Mouse (Mus musculus): ENCODE measurements around the gene Egfr.

Gene Egfr

GRCm38 (mm10) chr11:16900182-16900581 is 148.2 kb downstream of the Egfr start:
- no peak for DNase-seq (ENCODE audit: low read depth)

DNA sequence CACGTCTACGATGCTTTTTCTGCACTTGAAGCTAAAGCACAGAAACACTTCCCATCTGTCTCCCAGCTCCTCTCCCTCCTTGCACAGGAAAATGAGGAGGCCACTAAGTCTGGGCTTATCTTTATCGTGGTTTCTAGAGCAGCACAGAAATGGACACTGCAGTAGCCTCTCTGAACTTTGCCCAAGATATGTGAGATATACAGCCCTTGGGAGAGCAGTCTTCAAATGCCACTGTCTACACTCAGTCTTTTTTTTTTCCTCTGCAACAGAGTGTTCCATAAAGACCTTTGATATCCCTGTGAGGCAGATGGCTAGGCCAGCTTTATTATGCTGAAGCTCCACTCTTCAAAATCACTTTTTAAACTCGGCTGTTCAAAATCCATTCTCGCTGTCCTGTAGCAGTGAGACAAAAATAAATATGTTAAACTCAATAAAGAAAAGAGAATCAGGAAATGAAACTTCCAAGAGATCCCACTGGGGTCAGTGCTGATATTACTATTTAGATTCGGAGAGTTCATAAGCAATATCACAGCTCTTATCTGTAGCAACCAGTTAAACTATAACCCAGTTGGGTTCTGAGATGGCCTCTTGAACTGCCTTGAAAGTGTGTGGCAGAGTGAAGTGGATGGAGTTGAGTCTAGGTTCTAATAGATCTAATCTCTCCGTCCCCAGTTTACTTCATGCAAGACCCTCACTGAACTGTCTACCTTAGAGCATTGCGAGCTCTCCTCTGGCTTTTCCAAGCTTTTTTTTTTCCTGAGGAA is 148.8 kb downstream of the Egfr start:
- no peak for DNase-seq (ENCODE audit: low read depth)

DNA sequence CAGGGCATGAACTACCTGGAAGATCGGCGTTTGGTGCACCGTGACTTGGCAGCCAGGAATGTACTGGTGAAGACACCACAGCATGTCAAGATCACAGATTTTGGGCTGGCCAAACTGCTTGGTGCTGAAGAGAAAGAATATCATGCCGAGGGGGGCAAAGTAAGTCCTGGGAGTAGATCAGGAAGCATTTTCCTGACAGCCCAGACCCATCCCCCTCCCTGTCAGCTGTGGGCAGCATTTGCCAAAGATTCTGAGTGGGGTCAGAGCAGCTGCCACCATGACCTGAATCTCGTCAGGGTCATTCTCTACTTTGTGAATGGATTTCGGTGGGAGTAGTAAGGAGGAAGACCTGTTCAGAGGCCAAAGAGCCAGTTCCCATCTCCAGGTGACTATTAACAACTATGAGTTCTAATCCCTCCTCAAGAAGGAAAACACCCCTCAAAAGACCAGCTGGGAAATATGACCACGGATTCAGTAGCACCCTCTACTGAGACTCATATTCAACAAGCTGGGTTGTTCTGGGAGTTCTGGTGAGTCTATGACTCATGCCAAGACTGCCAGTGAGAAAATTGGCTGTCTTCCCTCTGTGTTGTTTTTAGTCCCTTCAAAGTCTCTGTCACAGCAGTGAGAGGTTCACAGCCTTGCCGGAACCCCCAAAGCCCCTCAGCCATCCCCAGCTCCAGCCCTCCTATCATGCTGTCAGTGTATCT is 152.5 kb downstream of the Egfr start:
- DNase-seq (ENCODE audit: low read depth), result no peak

DNA sequence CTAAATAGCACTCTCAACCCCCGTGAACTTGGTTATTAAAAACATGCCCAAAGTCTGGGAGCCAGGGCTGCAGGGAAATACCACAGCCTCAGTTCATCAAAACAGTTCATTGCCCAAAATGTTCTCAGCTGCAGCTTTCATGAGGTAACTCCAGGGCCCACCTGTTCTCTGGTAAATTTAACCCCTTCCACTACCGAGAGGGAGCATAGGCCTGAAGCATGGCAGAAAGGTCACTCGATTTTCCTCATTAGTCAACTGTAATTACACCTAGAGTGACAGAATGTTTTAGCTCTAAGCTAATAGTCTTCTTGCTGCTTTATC is 153.0 kb downstream of the Egfr start:
- no peak for DNase-seq (ENCODE audit: low read depth)

- no peak for DNase-seq (ENCODE audit: low read depth)
Measured at GRCm38 (mm10) chr11:16906530-16906929, 154.5 kb downstream of the Egfr start.

- DNase-seq (ENCODE audit: low read depth), result no peak
Measured at GRCm38 (mm10) chr11:16907517-16908129, 155.6 kb downstream of the Egfr start.

GRCm38 (mm10) chr11:16914756-16915155 is 162.8 kb downstream of the Egfr start:
- no peak for DNase-seq (ENCODE audit: low read depth)

GRCm38 (mm10) chr11:16915850-16916249 is 163.8 kb downstream of the Egfr start:
- DNase-seq (ENCODE audit: low read depth), result no peak

DNA sequence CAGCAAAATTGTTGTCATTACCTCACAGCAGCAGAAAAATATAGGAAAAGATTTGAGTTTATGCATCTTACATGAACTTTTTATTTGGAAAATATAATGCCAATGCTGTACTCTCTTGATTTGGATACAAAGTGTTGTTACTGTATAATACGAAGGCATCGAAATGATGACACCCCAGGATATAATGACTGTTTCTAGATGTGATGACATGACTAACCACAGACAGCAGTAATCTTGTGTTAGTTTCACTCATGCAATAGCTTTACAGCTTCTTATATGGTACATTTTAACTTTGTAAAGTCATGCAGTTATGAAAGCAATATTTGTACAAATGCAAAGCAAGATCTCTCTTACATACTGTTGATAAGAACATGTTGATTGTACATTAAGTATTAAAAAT is 165.5 kb downstream of the Egfr start:
- DNase-seq (ENCODE audit: low read depth), result no peak

DNA sequence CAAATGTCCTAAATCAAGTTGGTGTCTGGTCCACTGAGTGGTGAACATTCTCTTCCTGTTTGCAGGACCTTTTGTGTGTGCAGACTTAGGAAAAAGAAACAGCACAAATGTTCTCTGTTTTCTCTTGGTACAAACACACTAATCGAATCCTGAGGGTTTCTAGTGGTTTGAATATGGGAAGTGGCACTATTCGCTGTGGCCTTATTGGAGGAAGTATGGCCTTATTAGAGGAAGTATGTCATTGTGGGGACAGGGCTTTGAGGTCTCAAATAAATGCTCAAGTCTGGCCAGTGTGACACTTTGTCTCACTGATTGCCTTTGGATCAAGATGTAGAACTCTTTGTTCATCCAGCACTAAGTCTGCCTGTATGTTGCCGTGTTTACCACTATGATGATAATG is 180.2 kb downstream of the Egfr start:
- no peak for DNase-seq (ENCODE audit: low read depth)

GRCm38 (mm10) chr11:16935577-16936236 is 183.7 kb downstream of the Egfr start:
- DNase-seq (ENCODE audit: low read depth), result no peak

GRCm38 (mm10) chr11:16941103-16941793 is 189.2 kb downstream of the Egfr start:
- no peak for DNase-seq (ENCODE audit: low read depth)

DNA sequence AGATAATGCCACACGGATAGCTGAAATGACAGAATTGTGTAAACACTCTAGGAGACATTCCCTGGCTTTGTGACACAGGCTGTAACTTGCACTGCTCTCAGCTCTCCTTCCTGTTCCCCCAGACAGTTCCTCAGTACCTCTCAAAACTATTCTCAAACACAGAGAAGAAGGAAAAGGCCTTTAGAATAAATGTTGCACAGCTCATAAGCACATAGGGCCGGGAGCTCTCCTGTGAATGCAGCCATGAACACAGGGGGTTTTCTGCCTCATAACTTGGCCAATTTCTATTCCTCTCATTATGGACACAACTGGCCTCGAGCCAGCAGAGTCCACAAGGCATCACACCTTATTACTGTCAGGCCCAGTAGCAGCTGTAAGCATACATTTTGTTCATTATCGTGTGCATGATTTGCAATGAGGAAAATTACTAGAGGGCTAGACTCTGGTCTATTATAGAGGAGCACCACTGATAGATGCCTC is 190.0 kb downstream of the Egfr start:
- no peak for DNase-seq (ENCODE audit: low read depth)

DNA sequence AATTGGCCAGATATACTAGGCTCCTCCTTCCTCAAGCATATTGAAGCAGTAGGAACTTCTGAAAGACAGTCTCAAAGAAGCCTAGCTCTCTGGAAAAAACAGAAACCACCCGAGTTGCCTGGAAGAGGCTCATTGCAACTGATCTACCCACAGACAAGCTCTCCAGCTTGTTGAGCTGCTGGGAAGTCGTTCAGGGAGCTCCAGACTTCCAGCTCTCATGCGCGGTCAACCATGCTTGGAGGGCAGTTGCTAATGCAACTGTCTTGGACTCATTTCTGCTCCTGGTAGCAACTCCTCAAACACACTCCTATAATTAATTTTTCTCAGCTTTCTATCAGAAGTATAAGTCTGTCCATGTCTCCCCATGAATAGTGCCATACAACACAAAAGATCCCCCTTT is 191.0 kb downstream of the Egfr start:
- DNase-seq (ENCODE audit: low read depth), result no peak

GRCm38 (mm10) chr11:16948756-16949155 is 196.8 kb downstream of the Egfr start:
- peak; percentile 60 for DNase-seq (ENCODE audit: low read depth)

- no peak for DNase-seq (ENCODE audit: low read depth)
Measured at GRCm38 (mm10) chr11:16950226-16950975, 198.4 kb downstream of the Egfr start.

DNA sequence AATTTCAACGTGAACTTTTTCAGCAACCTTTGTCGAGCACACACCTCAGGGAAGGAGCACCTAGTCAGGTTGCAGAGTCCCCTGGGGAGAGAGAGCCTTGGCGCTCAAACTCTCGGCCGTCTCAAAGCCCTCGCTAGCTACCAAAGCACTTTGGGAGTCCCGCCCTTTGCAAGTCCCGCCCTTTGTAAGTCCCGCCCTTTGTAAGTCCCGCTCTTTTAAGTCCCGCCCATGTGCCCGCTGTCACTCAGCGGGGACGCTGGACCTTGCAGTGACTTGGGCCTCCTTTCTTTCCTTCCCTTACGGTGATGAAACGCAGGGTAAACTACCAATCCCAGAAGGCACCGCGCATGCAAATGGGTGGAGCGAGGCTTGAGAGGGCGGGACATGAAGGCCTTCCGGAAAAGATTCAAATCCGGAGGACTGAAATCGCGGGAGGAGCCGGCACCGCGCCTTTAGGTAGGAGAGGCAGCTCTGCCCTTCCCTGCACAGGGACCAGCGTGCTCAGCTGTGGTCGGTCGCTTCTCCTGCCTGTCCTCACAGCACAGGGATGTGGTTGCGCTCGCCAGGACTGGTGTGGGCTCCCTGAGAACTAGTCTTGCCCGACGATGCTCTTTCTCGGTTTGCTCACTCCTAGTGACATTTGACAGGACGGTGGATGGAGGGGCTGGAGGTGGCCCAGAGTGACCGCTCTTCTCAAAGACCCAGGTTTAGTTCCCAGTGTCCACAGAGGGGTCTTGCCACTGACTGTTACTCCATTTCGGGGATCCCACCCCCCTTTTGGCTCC is 199.2 kb downstream of the Egfr start, which contains the start of gene Fbxo48:
Fbxo48 (plus strand) TSS at position 400 of the 785 bp plus-strand sequence.
- peak; percentile 99 for DNase-seq (ENCODE audit: low read depth)

DNA sequence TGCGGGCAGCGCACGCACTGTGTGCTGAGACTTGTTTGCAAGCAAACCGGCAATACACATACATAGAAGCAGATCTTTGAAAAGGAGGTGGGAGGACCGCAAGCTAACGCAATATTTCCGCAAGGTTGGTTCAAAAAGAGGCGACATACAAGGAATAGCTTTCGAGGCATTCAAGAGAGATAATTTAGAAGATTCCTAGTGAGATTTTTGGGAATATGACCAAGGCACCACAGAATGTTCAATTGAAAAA is 199.7 kb downstream of the Egfr start:
- no peak for DNase-seq (ENCODE audit: low read depth)

DNA sequence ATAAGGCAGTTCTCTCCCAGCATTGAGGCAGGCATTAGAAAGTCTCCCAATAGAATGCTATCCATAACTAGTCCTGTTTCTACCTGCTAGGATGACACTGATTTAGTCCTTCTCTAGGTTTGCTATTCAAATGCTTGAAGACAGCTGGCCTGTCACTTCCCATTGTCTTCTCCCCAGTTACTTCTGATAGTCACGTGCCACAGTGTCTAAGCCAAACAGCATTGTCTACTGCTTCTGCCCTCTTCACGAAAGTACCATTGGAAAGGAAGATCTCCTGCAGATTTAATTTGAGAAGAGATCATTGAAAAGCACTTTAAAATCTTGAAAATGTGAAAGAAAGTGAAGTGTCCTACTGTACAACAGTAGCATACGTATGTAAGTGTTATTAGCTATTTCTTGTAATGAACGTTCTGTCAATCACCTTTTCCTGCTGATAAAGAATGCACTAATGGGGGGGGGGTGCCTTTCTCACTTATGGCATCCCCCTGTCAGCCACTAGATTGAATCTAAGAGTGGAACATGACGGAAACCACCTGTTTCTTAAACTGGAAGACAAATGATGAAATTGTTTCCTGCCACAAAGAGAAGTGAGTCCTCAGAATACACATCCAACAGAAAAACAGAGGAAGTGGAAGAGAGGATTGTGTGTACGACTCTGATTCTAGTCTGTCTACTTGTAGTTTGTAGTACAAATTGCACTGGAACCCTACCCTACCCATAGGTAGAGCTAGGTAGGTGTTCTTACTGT is 204.3 kb downstream of the Egfr start:
- peak; percentile 60 for DNase-seq (ENCODE audit: low read depth)

GRCm38 (mm10) chr11:16957030-16957429 is 205.0 kb downstream of the Egfr start:
- peak; percentile 58 for DNase-seq (ENCODE audit: low read depth)
